Mouse (Mus musculus) testis, adult 10 weeks (tissue): ENCODE data around the gene Kbtbd4. TPM values are rescaled to one million over a fixed set of nuclear protein-coding genes. Genes with fewer than 3 reads are reported as not detected.

Source experiments
- polyA plus RNA-seq: library from polyadenylated mRNA; stranded (reverse); fragments of 350-450 nt; fragmentation: Illumina TruSeq; extraction: RNeasy Lipid Tissue Mini Kit (QIAGEN cat#74804); gene quantifications from one replicate; pipeline ENCODE4 v1.2.3, GENCODE M21; 2014; ENCODE audit warnings: low read depth, low replicate concordance

The Kbtbd4 gene
- polyA plus RNA-seq, result 24.8 TPM

GRCm38 (mm10) chr2:90904076-90904855 is at the start of gene Kbtbd4, which contains the start of gene Ndufs3:
Kbtbd4 (plus strand) TSS chr2:90904740.
Ndufs3 (minus strand) TSS chr2:90904827.

GRCm38 (mm10) chr2:90885218-90886041 is 19.1 kb upstream of the Kbtbd4 start, which contains the start of gene C1qtnf4:
C1qtnf4 (plus strand) TSS chr2:90885860.

GRCm38 (mm10) chr2:90940233-90941229 is 36.0 kb downstream of the Kbtbd4 start, which contains the start of gene Celf1:
Celf1 (plus strand) TSS chr2:90940382.

Other genes starting within 250 kb of the Kbtbd4 start
- 80.7 TPM for gene Nup160, start 227.5 kb upstream of the Kbtbd4 start, polyA plus RNA-seq
- 78.3 TPM for gene Fnbp4, start 159.4 kb upstream of the Kbtbd4 start, polyA plus RNA-seq
- gene Agbl2, start 122.0 kb upstream of the Kbtbd4 start, polyA plus RNA-seq, result 87.1 TPM
- gene Mtch2, start 57.6 kb upstream of the Kbtbd4 start, polyA plus RNA-seq, result 1,405 TPM
- gene C1qtnf4, start 18.9 kb upstream of the Kbtbd4 start, polyA plus RNA-seq, result not detected
- gene Ndufs3, start 87 bp downstream of the Kbtbd4 start, polyA plus RNA-seq, result 133 TPM
- 40.5 TPM for gene Celf1, start 35.6 kb downstream of the Kbtbd4 start, polyA plus RNA-seq
- not detected for gene Rapsn, start 130.9 kb downstream of the Kbtbd4 start, polyA plus RNA-seq
- gene Psmc3, start 149.3 kb downstream of the Kbtbd4 start, polyA plus RNA-seq, result 727 TPM
- gene Slc39a13, start 165.7 kb downstream of the Kbtbd4 start, polyA plus RNA-seq, result 6.5 TPM
- 1.7 TPM for gene Spi1, start 177.7 kb downstream of the Kbtbd4 start, polyA plus RNA-seq
- gene Mybpc3, start 213.4 kb downstream of the Kbtbd4 start, polyA plus RNA-seq, result not detected